Mouse (Mus musculus) right cerebral cortex, postnatal 25 days (tissue): ENCODE data around the gene Lrrc14b.

Source experiments
- DNase-seq: peaks from one replicate; pipeline ENCODE4 v3.0.0; 2022

Gene Lrrc14b

GRCm38 (mm10) chr13:74363859-74364235 is at the start of gene Lrrc14b:
Gene Lrrc14b (minus strand): TSS chr13:74364005.
- DNase-seq, result no peak

DNA sequence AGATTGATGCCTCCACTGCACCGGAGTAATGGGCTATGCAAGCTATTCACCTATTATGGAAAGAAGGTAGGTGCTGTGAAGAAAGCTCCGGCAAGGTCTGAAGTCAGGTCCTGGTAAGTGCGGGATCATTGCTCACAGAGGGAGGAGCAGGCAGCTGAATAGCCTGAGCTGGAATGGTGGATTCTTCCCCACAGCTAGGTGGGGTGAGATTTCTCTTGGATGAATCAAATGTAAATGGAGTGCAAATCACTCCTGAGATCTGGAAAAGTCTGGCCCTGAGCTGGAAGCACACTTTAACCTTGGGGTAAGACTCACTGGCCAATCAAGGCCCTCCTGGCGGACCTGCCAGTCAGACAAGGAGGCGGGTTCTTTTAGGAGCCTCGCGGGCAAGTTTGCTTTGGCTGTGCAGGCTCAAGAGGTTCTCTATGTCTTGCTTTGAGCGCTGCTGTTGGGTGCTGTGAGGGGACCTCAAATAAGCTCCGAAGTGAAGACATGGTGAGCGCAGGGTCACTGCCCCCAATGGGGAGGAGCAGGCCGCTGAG is 35.6 kb upstream of the Lrrc14b start, which contains the start of gene Ftl1-ps1:
Ftl1-ps1 (plus strand) TSS at position 397 of the 542 bp plus-strand sequence.
- DNase-seq, result no peak

DNA sequence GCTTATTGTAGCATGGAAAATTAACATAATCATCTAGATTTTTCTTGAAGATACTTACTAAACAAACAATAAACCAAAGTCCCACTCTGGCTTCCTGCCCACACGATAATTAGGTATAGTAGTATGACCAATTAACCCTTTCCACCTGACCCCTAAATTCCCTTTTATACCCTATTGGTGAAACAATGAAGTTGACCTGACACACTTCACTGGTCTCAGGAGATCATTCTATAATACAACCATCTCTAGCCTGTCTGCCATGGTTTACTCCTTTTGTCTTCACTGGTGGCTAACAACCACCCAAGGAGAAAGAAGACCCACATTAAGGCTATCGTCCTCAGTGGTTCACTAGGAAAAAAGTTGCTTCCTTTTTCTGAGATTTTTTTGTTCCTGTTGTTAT is 27.4 kb upstream of the Lrrc14b start:
- no peak for DNase-seq

GRCm38 (mm10) chr13:74390371-74390990 is 26.7 kb upstream of the Lrrc14b start, which contains the start of gene Zfp72:
Gene Zfp72 (minus strand): TSS chr13:74390836.
- peak; percentile 73 for DNase-seq

DNA sequence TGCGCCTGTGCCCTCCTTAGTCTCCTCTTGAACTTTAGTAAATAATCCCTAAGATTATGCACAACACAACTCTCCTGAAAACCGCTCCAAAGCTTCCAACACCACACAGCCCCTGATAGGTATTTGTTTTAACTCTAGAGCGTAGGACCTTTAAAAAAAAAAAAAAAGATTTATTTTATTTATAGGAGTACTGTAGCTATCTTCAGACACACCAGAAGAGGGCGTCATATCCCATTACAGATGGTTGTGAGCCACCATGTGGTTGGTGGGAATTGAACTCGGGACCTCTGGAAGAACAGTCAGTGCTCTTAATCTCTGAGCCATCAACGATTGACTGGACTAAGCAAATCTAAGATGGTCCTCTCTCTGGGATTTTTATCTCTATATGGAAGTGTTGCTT is 25.9 kb upstream of the Lrrc14b start:
- DNase-seq, result no peak

DNA sequence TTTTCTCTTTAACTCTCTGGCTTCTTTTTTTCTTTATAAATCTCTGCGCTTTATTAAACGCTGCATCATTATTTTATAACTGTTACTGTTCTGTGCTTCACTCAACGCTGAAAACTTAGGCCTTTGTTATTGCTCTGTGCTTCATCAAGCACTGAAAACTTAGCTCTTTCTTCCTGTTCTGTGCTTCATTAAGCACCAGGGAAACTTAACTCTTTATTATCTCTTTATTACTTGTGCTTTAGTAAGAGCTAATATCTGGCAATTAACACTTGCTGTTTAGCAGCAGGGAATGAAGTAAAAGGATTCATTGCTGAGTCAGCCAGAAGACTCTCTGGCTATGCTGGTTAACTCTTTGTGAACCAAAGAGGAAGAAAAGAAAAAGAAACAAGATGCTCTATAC is 18.5 kb upstream of the Lrrc14b start:
- DNase-seq, result no peak

DNA sequence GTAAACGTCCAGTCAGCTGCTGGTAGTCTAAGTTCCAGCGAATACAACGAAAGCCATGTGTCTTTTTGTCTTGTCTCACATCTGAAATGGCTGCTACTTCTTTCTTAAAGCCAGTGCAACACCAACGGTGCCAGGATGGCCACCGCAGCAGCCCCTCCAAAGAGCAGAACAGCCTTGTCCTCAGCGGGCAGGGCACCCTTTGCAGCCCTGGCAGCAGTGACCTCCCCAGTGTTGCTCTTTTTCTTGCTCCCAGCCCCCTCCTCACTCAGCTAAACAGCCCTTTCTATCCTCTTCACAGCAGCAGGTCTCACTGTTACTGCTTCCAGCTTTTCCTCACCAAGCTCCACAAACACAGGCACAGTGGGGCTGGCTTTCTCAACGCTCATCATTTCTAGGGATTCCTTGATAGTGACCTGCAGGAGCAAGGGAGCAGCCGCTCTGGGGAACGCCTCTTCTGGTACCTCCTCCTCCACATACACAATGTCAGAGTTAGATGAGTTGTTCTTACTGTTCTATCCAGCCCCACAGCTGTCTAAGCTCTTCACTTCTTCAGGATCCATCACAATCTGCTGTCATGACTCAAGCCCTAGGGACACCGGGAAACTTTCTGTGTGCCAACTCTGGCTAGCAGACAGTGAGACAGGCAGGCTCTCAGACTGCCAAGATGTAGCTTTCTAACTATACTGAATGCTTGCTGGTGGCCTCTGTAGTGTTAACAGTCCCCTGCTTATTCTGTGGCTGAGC is 17.9 kb upstream of the Lrrc14b start:
- DNase-seq, result no peak

GRCm38 (mm10) chr13:74363176-74363858 is 488 bp downstream of the Lrrc14b start:
- no peak for DNase-seq

- DNase-seq, result no peak
Measured at GRCm38 (mm10) chr13:74362218-74362617, 1.6 kb downstream of the Lrrc14b start.

DNA sequence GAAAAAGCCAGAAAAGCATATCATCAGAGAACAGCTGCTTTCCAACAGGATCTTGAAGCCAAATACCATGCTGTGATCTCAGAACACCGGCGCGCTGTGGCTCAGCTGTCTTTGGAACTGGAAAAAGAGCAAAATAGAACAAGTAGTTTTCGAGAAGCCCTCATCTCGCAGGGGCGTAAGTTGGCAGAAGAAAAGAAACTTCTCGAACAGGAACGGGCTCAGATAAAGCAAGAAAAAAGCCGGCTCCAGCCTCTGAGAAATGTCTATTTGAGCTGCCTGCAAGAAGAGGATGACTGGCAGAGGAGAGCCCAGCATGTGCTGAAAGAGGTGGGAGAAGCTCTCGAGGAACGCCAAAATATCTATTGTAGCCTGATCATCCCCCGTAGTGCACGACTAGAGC is 7.3 kb downstream of the Lrrc14b start:
- DNase-seq, result no peak

GRCm38 (mm10) chr13:74350435-74350906 is 13.3 kb downstream of the Lrrc14b start:
- no peak for DNase-seq

DNA sequence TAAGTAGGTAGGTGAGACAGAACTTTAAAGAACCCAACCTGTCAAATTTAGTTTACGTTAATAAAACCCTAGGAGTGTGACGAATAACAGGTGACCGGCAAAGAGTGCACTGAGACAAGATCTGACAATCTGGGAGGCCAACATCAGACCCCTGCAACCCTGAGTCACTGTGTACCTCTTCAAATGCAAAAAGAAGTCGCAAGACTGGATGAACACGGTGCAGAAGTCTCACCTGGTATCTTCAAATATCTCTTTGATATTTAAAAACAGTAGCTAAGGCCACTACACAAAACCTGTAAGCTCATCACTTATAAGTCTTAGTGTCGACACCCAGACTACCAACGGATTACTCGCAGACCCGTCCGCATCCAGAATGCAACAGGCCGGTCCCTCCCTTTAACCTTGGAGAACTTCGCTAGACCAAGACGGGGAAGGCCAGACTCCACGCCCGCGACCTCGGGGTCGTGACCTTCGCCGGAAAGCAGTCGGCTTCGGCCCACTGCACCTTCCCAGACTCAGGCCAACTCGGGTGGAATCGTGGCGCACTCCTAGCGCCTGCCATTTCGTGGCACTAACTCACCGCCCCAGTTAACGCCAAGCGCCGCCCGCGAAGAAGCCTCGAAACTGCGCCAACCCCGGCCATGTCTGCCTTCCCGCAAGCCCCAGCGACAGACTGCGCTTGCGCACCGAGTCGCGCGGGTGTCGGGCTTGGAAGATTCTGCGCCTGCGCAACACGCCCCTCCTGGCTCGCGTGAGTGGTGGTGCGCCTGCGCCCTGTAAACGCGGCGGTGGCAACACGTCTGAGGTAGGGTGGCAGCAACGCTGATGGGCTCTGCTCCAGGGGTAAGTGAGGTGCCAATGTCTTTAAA is 14.0 kb downstream of the Lrrc14b start, which contains the start of the genes Sdha and Ccdc127:
Sdha (minus strand) TSS at position 715 of the 869 bp plus-strand sequence.
Ccdc127 (plus strand) TSS at position 744 of the 869 bp plus-strand sequence.
- peak; percentile 94 for DNase-seq

DNA sequence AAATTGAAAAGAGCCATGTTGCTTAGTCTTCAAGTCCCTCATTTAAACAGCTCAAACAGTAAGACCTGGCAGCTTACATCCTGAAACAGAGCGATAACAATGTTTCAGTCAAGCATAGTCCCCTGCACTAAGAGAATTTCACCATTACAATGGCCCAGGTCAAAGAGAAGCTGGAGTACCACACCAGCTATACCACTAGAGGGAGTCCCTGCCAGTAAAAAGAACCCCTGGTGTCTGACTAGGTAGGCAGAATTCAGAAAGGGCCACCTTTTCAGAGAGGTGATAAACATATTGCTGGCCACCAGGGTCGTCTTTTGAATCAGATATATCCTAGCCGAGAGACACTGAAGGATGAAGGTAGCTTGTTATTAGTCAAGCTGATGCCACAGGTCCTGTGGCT is 22.8 kb downstream of the Lrrc14b start:
- no peak for DNase-seq

DNA sequence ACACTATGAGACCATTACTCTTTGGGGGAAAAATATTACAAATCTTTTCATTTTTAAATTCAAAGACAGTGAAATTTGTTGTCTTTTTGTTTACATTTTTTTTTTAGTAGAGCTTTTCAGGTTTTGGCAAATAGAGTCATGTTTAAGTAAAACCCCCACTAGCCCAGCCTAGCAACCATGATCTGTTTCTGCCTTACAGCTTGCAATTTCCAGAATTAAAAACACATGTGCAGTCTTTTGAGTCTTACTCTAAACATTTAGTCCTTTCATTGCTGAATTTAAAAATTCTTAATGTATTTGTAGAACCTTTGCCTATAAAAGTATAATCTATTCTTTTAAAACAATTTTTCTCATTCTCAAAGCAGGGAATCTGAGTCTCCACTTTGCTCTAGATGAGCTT is 34.5 kb downstream of the Lrrc14b start:
- DNase-seq, result no peak

- DNase-seq, result peak; percentile 91
Measured at GRCm38 (mm10) chr13:74317170-74317849, 46.5 kb downstream of the Lrrc14b start, which contains the start of gene Pdcd6. Gene Pdcd6 (minus strand): TSS chr13:74317580.

DNA sequence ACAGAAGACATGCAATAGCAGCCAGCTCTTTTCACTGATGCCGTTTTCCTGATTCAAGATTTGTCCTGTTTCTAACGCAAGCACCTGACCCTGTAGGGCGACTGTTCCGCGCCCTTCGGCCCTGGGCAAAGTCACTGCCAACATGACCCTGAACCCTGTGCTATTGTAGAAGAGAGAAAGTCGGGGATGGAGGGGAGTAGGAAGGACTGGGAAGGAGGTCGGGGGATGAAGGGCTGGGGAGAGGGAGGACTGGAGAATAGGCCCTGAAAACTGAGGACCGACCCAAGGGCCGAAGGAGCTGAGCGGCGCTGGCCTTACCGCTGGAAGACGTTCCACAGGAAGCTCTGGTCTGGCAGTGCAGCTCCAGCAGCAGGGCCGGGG is 47.0 kb downstream of the Lrrc14b start:
- no peak for DNase-seq

DNA sequence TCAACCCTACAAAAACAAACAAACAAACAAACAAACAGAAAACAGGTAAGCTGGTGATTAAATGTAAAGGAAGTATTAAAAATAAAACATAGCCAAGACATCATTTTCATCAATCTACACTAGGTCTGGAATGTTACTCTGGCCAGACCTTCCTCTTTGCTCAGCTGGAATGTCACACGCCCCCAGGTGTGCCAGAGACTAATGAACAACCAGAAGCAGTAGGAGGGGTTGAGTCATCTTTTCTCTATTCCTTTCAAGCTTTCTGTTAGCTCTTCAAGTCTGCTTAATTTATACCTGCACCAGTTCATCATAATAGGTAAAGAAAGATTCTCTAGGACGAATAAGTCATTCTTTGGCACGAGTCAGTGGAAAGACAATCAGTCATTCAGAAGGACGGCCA is 47.4 kb downstream of the Lrrc14b start:
- no peak for DNase-seq

DNA sequence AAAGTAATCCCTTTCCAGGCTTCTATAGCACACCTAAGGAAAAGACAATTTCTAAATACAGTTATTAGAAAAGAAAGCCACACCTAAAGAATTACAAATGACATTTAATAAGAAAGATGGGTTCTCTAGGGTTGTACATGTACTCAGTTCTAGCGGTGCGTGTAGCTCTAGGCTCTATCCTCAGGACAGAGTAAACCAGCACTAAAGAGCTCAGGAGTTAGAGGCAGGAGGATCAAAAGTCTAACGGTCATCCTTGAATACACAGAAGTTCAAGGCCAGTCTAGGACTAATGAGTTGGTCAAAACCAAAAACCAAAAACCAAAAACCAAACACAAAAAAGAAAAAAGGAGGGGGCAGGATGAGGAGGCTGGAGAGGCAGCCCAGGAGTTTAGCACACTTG is 49.2 kb downstream of the Lrrc14b start:
- no peak for DNase-seq
